Mouse (Mus musculus) right cerebral cortex, adult 2 months (tissue): Measurements from ENCODE around the gene March1.
A peak's percentile ranks its signal among the peaks of the same experiment; 100 is the strongest.

Experiments used
- DNase-seq, 2 experiments: peaks; one replicate each; pipeline ENCODE4 v3.0.0; 2021 to 2022; ENCODE audit warnings: low spot score in 2 of 2

Gene March1

GRCm38 (mm10) chr8:65617871-65618751 lies at the start of gene March1:
March1 (plus strand) TSS chr8:65617900.
- DNase-seq = peak; percentile 76 to 79

GRCm38 (mm10) chr8:65586909-65587308 lies 30.8 kb upstream of the March1 start:
- DNase-seq = no peak

- no peak for DNase-seq
Observed at GRCm38 (mm10) chr8:65603241-65603640, 14.5 kb upstream of the March1 start.

GRCm38 (mm10) chr8:65609509-65609908 lies 8.2 kb upstream of the March1 start:
- DNase-seq = no peak

- peak; percentile 22 to 35 for DNase-seq
Observed at GRCm38 (mm10) chr8:65618966-65619365, 1.3 kb downstream of the March1 start.

- no peak for DNase-seq
Observed at GRCm38 (mm10) chr8:65644931-65645330, 27.2 kb downstream of the March1 start.

- DNase-seq = no peak
Observed at GRCm38 (mm10) chr8:65645502-65645901, 27.8 kb downstream of the March1 start.

GRCm38 (mm10) chr8:65645945-65646344 lies 28.2 kb downstream of the March1 start:
- DNase-seq = no peak

- DNase-seq = no peak
Observed at GRCm38 (mm10) chr8:65655924-65656323, 38.2 kb downstream of the March1 start.

GRCm38 (mm10) chr8:65661885-65662284 lies 44.2 kb downstream of the March1 start:
- DNase-seq = no peak

GRCm38 (mm10) chr8:65665786-65666185 lies 48.1 kb downstream of the March1 start:
- no peak for DNase-seq

- no peak for DNase-seq
Observed at GRCm38 (mm10) chr8:65743066-65743465, 125.4 kb downstream of the March1 start.

- DNase-seq = peak in 1 of 2 experiments; percentile 7
Observed at GRCm38 (mm10) chr8:65775815-65776214, 158.1 kb downstream of the March1 start.

GRCm38 (mm10) chr8:65781156-65781555 lies 163.5 kb downstream of the March1 start:
- no peak for DNase-seq

- DNase-seq = no peak
Observed at GRCm38 (mm10) chr8:65812971-65813370, 195.3 kb downstream of the March1 start.

- DNase-seq = peak in 1 of 2 experiments; percentile 14
Observed at GRCm38 (mm10) chr8:65922294-65923019, 304.8 kb downstream of the March1 start.

GRCm38 (mm10) chr8:65956948-65957347 lies 339.2 kb downstream of the March1 start:
- DNase-seq = no peak

GRCm38 (mm10) chr8:65957492-65957891 lies 339.8 kb downstream of the March1 start:
- DNase-seq = no peak

- no peak for DNase-seq
Observed at GRCm38 (mm10) chr8:65966502-65967222, 349.0 kb downstream of the March1 start.

GRCm38 (mm10) chr8:65967223-65967778 lies 349.6 kb downstream of the March1 start:
- no peak for DNase-seq

GRCm38 (mm10) chr8:65976905-65977304 lies 359.2 kb downstream of the March1 start:
- no peak for DNase-seq

- no peak for DNase-seq
Observed at GRCm38 (mm10) chr8:65982039-65982438, 364.3 kb downstream of the March1 start.
